ENCODE assay signal across 8 mouse cellular contexts in the genomic region with DNA sequence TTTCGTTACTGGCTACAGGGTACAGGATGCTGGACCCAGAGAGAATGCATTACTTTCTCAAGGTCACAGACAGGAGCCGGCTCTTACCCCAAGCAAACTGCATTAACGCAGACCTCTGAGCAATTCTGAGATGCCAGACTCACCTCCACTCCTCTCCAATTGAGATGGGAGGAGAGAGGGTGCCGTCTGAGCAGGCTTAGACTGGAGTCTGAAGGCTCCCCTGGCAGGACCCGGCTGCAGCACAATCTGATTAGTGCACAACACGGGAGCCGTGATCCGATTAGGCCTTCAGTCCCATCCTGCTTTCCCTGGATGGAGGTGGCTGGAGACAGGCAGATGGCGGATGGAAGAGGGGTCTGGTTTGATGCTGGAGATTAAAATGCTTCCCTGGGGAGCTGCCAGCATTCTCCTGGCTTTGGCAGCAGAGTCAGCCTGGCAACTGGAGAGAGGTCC. TPM values are rescaled to one million over a fixed set of nuclear protein-coding genes. Genes with fewer than 3 reads are reported as not detected.
DNase-seq lines count a peak whose midpoint lies in the region; ATAC-seq lines count a peak whose summit lies in the region.

No protein-coding gene starts in this region.

- ATAC-seq in kidney, embryonic 16.5 days (ENCODE audit: low FRiP score, low TSS enrichment), result peak; percentile 49
- peak; percentile 85 for ATAC-seq in midbrain, embryonic 12.5 days (ENCODE audit: low FRiP score, low read depth)

- H3K9me3 ChIP-seq in kidney, embryonic 16.5 days (ENCODE audit: low read length), result no peaks in the 10 kb centered on the region
- H3K9me3 ChIP-seq in midbrain, embryonic 12.5 days, result no peaks in the 10 kb centered on the region

- peak; percentile 51 for DNase-seq in embryo, embryonic 10 days (ENCODE audit: low spot score)
- no peak for DNase-seq in embryo, embryonic 9.5 days (ENCODE audit: extremely low spot score)
- DNase-seq in adrenal gland, adult 8-10 months, result peak; percentile 65
- peak; percentile 14 for DNase-seq in fibroblast of lung, adult 2 months (ENCODE audit: low read depth)
- DNase-seq in yolk sac, embryonic 10.5 days (ENCODE audit: low spot score), result peak; percentile 18
- no peak for DNase-seq in thymus, postnatal 14 days

- no peak overlapping the region for H3K4me2 ChIP-seq in kidney, embryonic 16.5 days (replicated peaks; ENCODE audit: low read depth, low read length)
- H3K4me2 ChIP-seq in midbrain, embryonic 12.5 days (replicated peaks), result peak overlapping the region; percentile 17

- peak overlapping the region; percentile 62 for H3K27ac ChIP-seq in kidney, embryonic 16.5 days (ENCODE audit: low read length)
- H3K27ac ChIP-seq in midbrain, embryonic 12.5 days (replicated peaks), result peak overlapping the region; percentile 77

- H3K27me3 ChIP-seq in kidney, embryonic 16.5 days (ENCODE audit: insufficient read depth, low read length), result no peaks in the 10 kb centered on the region
- H3K27me3 ChIP-seq in midbrain, embryonic 12.5 days, result no peaks in the 10 kb centered on the region

- H3K4me3 ChIP-seq in kidney, embryonic 16.5 days (ENCODE audit: low read length), result no peak overlapping the region
- no peak overlapping the region for H3K4me3 ChIP-seq in midbrain, embryonic 12.5 days

- no peaks in the 10 kb centered on the region for H3K36me3 ChIP-seq in kidney, embryonic 16.5 days (ENCODE audit: insufficient read depth, low read length)
- no peaks in the 10 kb centered on the region for H3K36me3 ChIP-seq in midbrain, embryonic 12.5 days

- H3K4me1 ChIP-seq in kidney, embryonic 16.5 days (ENCODE audit: insufficient read depth, low read length), result peaks cover 12% of the 10 kb centered on the region
- peaks cover 21% of the 10 kb centered on the region for H3K4me1 ChIP-seq in midbrain, embryonic 12.5 days

- no peak overlapping the region for H3K9ac ChIP-seq in kidney, embryonic 16.5 days (replicated peaks; ENCODE audit: low read length)
- H3K9ac ChIP-seq in midbrain, embryonic 12.5 days (replicated peaks), result peak overlapping the region; percentile 28; the same call in 1 of the 2 replicates

- 25% methylated on average over 9 of the region's 9 CpGs for WGBS in kidney, embryonic 16.5 days
- WGBS in midbrain, embryonic 12.5 days, result 10% methylated on average over 9 of the region's 9 CpGs

RNA-seq across cellular contexts. Expression of a gene that starts 23.9 kb away (rescaled TPM):
- 10 to 100 TPM; 15.9 to 21.1 (median 18.1) TPM for total RNA-seq in adrenal gland, adult 8-10 months (2022)
- 58.4 and 60.3 TPM in 2 replicates for polyA plus RNA-seq in kidney, embryonic 16.5 days (2015; fragmentation: Nextera tagmentation; extraction: Ambion mirVana)
- 32.7 and 33.6 TPM in 2 replicates for polyA plus RNA-seq in midbrain, embryonic 12.5 days (2016; fragmentation: Nextera tagmentation; extraction: Ambion mirVana)

RNA-seq across cellular contexts. Expression of a gene that starts 46.4 kb away (rescaled TPM):
- 10 to 100 TPM; 31.7 to 46.9 (median 35.9) TPM for total RNA-seq in adrenal gland, adult 8-10 months (2022)
- 53.2 and 54.4 TPM in 2 replicates for polyA plus RNA-seq in kidney, embryonic 16.5 days (2015; fragmentation: Nextera tagmentation; extraction: Ambion mirVana)
- 67.9 and 68.9 TPM in 2 replicates for polyA plus RNA-seq in midbrain, embryonic 12.5 days (2016; fragmentation: Nextera tagmentation; extraction: Ambion mirVana)

Comparison
In these comparisons a context has a peak if more than half of its experiments do, and no peak if none do; other contexts are left out.
1. DNase-seq: peak in embryo, embryonic 10 days (single experiment), adrenal gland, adult 8-10 months (single experiment), fibroblast of lung, adult 2 months (single experiment) and yolk sac, embryonic 10.5 days (single experiment); none in embryo, embryonic 9.5 days (single experiment) and thymus, postnatal 14 days (single experiment).